Comparison of ENCODE assay signal across 18 mouse cellular contexts in genomic region chr8:108880101-108880500, GRCm38 (mm10).
"Had no signal": no experiment of that assay in that cellular context is flagged by ENCODE, and none has a peak within 500 bp of the region (broad histone marks: within the 10 kb centered on the region; RNA-seq: fewer than 3 reads in every experiment).

No protein-coding gene starts in this region.

- H3K36me3 ChIP-seq: liver, embryonic 13.5 days; liver, embryonic 15.5 days; neural tube, embryonic 13.5 days; neural tube, embryonic 15.5 days; stomach, embryonic 15.5 days had no signal

- H3K27me3 ChIP-seq: liver, embryonic 13.5 days; liver, embryonic 15.5 days; midbrain, embryonic 12.5 days; neural tube, embryonic 13.5 days; neural tube, embryonic 15.5 days; stomach, embryonic 15.5 days had no signal

- H3K9me3 ChIP-seq: liver, embryonic 13.5 days; liver, embryonic 15.5 days; megakaryocyte, embryonic 14.5 days; midbrain, embryonic 12.5 days; neural tube, embryonic 13.5 days; neural tube, embryonic 15.5 days; stomach, embryonic 15.5 days had no signal

- H3K9ac ChIP-seq: liver, embryonic 13.5 days; liver, embryonic 15.5 days; liver, postnatal 0 days; midbrain, embryonic 12.5 days; neural tube, embryonic 13.5 days; neural tube, embryonic 15.5 days; stomach, embryonic 15.5 days had no signal

- H3K4me3 ChIP-seq: liver, embryonic 13.5 days; liver, embryonic 15.5 days; megakaryocyte, embryonic 14.5 days; midbrain, embryonic 12.5 days; neural tube, embryonic 13.5 days; neural tube, embryonic 15.5 days; stomach, embryonic 15.5 days had no signal

- H3K4me1 ChIP-seq: liver, embryonic 15.5 days had no signal

- ATAC-seq: liver, postnatal 0 days had no signal

- H3K4me2 ChIP-seq: liver, embryonic 11.5 days; liver, embryonic 13.5 days; liver, embryonic 15.5 days; midbrain, embryonic 12.5 days; neural tube, embryonic 13.5 days; neural tube, embryonic 15.5 days; stomach, embryonic 15.5 days had no signal

- DNase-seq: liver, embryonic 13.5 days; liver, postnatal 0 days; lung, adult 2 months; lung, postnatal 14 days; lung, postnatal 36 days; midbrain, embryonic 14.5 days; right cerebral cortex, postnatal 14 days; thymus, postnatal 25 days; thymus, postnatal 4 days had no signal

- H3K27ac ChIP-seq: liver, embryonic 13.5 days; liver, embryonic 15.5 days; macrophage; midbrain, embryonic 12.5 days; neural tube, embryonic 13.5 days; neural tube, embryonic 15.5 days; stomach, embryonic 15.5 days; stomach, postnatal 0 days had no signal
